Mouse (Mus musculus) layer of hippocampus, adult 2 months (tissue): ENCODE data around the gene Arid1b. TPM values are rescaled to one million over a fixed set of nuclear protein-coding genes. Genes with fewer than 3 reads are reported as not detected.

ENCODE experiments used
- DNase-seq, 2 experiments: peaks; one replicate each; pipeline ENCODE4 v3.0.0; 2022; ENCODE audit warnings: low spot score in 2 of 2
- H3K27ac ChIP-seq: fragments of 200-600 bp; 2 replicates; pipeline ENCODE4 v1.8.1; 2022
- H3K4me3 ChIP-seq: fragments of 200-600 bp; 2 replicates; pipeline ENCODE4 v1.8.1; 2022; ENCODE audit warnings: mild to moderate bottlenecking
- CTCF ChIP-seq: fragments of 200-600 bp; conservative IDR thresholded peaks from 2 replicates; pipeline ENCODE4 v1.8.1; 2022; ENCODE audit warnings: antibody characterized with exemption, mild to moderate bottlenecking, moderate library complexity
- total RNA-seq, 2 experiments: library from RNA; stranded (reverse); gene quantifications; 2 replicates each; pipeline ENCODE4 v1.2.3; 2021

Gene Arid1b
- total RNA-seq, 2 experiments from 2014 or later = 114 to 119 TPM

GRCm38 (mm10) chr17:5131706-5132105 lies 137.6 kb downstream of the Arid1b start:
- no peak overlapping the region for H3K4me3 ChIP-seq
- DNase-seq = no peak
- H3K27ac ChIP-seq = no peak overlapping the region
- TF ChIP-seq CTCF = no peak

GRCm38 (mm10) chr17:5132296-5132986 lies 138.3 kb downstream of the Arid1b start:
- no peak for DNase-seq
- no peak overlapping the region for H3K4me3 ChIP-seq
- peak overlapping the region; percentile 32; the same call in 1 of the 2 replicates for H3K27ac ChIP-seq
- TF ChIP-seq CTCF = no peak

- Histone ChIP-seq H3K4me3 (no peak overlapping the region), H3K27ac (no peak overlapping the region; the same call in 1 of the 2 replicates)
- DNase-seq = no peak
- TF ChIP-seq CTCF = no peak
Measured at GRCm38 (mm10) chr17:5132987-5133355, 138.8 kb downstream of the Arid1b start.

- TF ChIP-seq CTCF = no peak
- DNase-seq = no peak
- Histone ChIP-seq H3K27ac (no peak overlapping the region), H3K4me3 (no peak overlapping the region)
Measured at GRCm38 (mm10) chr17:5133831-5134230, 139.7 kb downstream of the Arid1b start.

- DNase-seq = no peak
- no peak for TF ChIP-seq CTCF
- Histone ChIP-seq H3K27ac (no peak overlapping the region), H3K4me3 (no peak overlapping the region)
Measured at GRCm38 (mm10) chr17:5134271-5134670, 140.1 kb downstream of the Arid1b start.

GRCm38 (mm10) chr17:5137936-5138335 lies 143.8 kb downstream of the Arid1b start:
- no peak for TF ChIP-seq CTCF
- Histone ChIP-seq H3K4me3 (no peak overlapping the region), H3K27ac (peak overlapping the region; percentile 85; the same call in 1 of the 2 replicates)
- no peak for DNase-seq

- no peak overlapping the region for H3K4me3 ChIP-seq
- TF ChIP-seq CTCF = peak; percentile 61
Measured at GRCm38 (mm10) chr17:5138641-5139205, 144.6 kb downstream of the Arid1b start.

GRCm38 (mm10) chr17:5139553-5139952 lies 145.4 kb downstream of the Arid1b start:
- no peak for DNase-seq
- TF ChIP-seq CTCF = no peak
- H3K27ac ChIP-seq = peak overlapping the region; percentile 85
- H3K4me3 ChIP-seq = no peak overlapping the region; the same call in 1 of the 2 replicates

More at GRCm38 (mm10) chr17:5138641-5139205, 144.6 kb downstream of the Arid1b start:
- DNase-seq = peak; percentile 65 to 87
- peak overlapping the region; percentile 85 for H3K27ac ChIP-seq

- H3K27ac ChIP-seq = no peak overlapping the region
- TF ChIP-seq CTCF = no peak
Measured at GRCm38 (mm10) chr17:5143735-5144439, 149.8 kb downstream of the Arid1b start.

GRCm38 (mm10) chr17:5150660-5151063 lies 156.5 kb downstream of the Arid1b start:
- Histone ChIP-seq H3K27ac (peak overlapping the region; percentile 64), H3K4me3 (no peak overlapping the region)
- no peak for TF ChIP-seq CTCF
- DNase-seq = no peak

More at GRCm38 (mm10) chr17:5143735-5144439, 149.8 kb downstream of the Arid1b start:
- no peak for DNase-seq
- no peak overlapping the region for H3K4me3 ChIP-seq

- H3K27ac ChIP-seq = peak overlapping the region; percentile 64
- no peak for TF ChIP-seq CTCF
- H3K4me3 ChIP-seq = no peak overlapping the region
- DNase-seq = no peak
Measured at GRCm38 (mm10) chr17:5151852-5152251, 157.7 kb downstream of the Arid1b start.

- Histone ChIP-seq H3K4me3 (no peak overlapping the region), H3K27ac (no peak overlapping the region)
- DNase-seq = no peak
- no peak for TF ChIP-seq CTCF
Measured at GRCm38 (mm10) chr17:5153461-5153860, 159.3 kb downstream of the Arid1b start.

- TF ChIP-seq CTCF = no peak
- no peak overlapping the region for H3K4me3 ChIP-seq
- H3K27ac ChIP-seq = no peak overlapping the region
- DNase-seq = no peak
Measured at GRCm38 (mm10) chr17:5154322-5154721, 160.2 kb downstream of the Arid1b start.
